Mouse (Mus musculus) 416B (cell line): ENCODE data around the gene Vps72.
"Not testable (repeated sequence)": the region's sequence is repeated elsewhere in the genome, so short reads cannot be mapped to it uniquely, and the experiment has no call there.

Experiments used
- DNase-seq: peaks from one replicate; pipeline ENCODE4 v3.0.0; 2011; ENCODE audit warnings: low read depth

The Vps72 gene

GRCm38 (mm10) chr3:95133680-95134101, 22.9 kb downstream of the Vps72 start, which contains the start of the genes Scnm1 and Lysmd1:
Scnm1 (minus strand) TSS chr3:95134011.
Lysmd1 (plus strand) TSS chr3:95134088.
- peak; percentile 97 for DNase-seq

- DNase-seq: not testable (repeated sequence)
Observed at GRCm38 (mm10) chr3:95134133-95134532, 23.3 kb downstream of the Vps72 start.

GRCm38 (mm10) chr3:95135023-95135422, 24.2 kb downstream of the Vps72 start:
- peak; percentile 81 for DNase-seq

- peak; percentile 93 for DNase-seq
Observed at GRCm38 (mm10) chr3:95135433-95136052, 24.7 kb downstream of the Vps72 start.

- DNase-seq: peak; percentile 43
Observed at GRCm38 (mm10) chr3:95136336-95136735, 25.5 kb downstream of the Vps72 start.

GRCm38 (mm10) chr3:95139586-95140288, 28.9 kb downstream of the Vps72 start:
- DNase-seq: no peak

GRCm38 (mm10) chr3:95140289-95140595, 29.4 kb downstream of the Vps72 start:
- DNase-seq: no peak

- no peak for DNase-seq
Observed at GRCm38 (mm10) chr3:95140795-95141194, 30.0 kb downstream of the Vps72 start.

- DNase-seq: peak; percentile 88
Observed at GRCm38 (mm10) chr3:95141474-95141873, 30.7 kb downstream of the Vps72 start.

GRCm38 (mm10) chr3:95141952-95142616, 31.3 kb downstream of the Vps72 start, which contains the start of gene Tnfaip8l2:
Tnfaip8l2 (minus strand) TSS chr3:95142360.
- peak; percentile 85 for DNase-seq

- DNase-seq: peak; percentile 84
Observed at GRCm38 (mm10) chr3:95142617-95143011, 31.8 kb downstream of the Vps72 start.

GRCm38 (mm10) chr3:95147924-95148323, 37.1 kb downstream of the Vps72 start:
- no peak for DNase-seq

GRCm38 (mm10) chr3:95153874-95154273, 43.1 kb downstream of the Vps72 start:
- peak; percentile 83 for DNase-seq

GRCm38 (mm10) chr3:95159511-95159986, 48.7 kb downstream of the Vps72 start:
- peak; percentile 16 for DNase-seq

GRCm38 (mm10) chr3:95159987-95160963, 49.5 kb downstream of the Vps72 start, which contains the start of gene Sema6c:
Sema6c (plus strand) TSS chr3:95160457.
- DNase-seq: peak; percentile 85

GRCm38 (mm10) chr3:95161041-95161551, 50.3 kb downstream of the Vps72 start:
- DNase-seq: no peak

- DNase-seq: no peak
Observed at GRCm38 (mm10) chr3:95161618-95162344, 51.0 kb downstream of the Vps72 start.

GRCm38 (mm10) chr3:95162345-95162628, 51.5 kb downstream of the Vps72 start:
- DNase-seq: no peak

- DNase-seq: no peak
Observed at GRCm38 (mm10) chr3:95163419-95164255, 52.8 kb downstream of the Vps72 start.

GRCm38 (mm10) chr3:95164256-95164550, 53.4 kb downstream of the Vps72 start:
- no peak for DNase-seq
